Mouse (Mus musculus): ENCODE data around the gene Fam196a. TPM values are rescaled to one million over a fixed set of nuclear protein-coding genes. Genes with fewer than 3 reads are reported as not detected.

Fam196a gene
- total RNA-seq (2014; rRNA removed) (not detected in 2 replicates), polyA plus RNA-seq (2012; rRNA removed) (not detected in 2 replicates)

DNA sequence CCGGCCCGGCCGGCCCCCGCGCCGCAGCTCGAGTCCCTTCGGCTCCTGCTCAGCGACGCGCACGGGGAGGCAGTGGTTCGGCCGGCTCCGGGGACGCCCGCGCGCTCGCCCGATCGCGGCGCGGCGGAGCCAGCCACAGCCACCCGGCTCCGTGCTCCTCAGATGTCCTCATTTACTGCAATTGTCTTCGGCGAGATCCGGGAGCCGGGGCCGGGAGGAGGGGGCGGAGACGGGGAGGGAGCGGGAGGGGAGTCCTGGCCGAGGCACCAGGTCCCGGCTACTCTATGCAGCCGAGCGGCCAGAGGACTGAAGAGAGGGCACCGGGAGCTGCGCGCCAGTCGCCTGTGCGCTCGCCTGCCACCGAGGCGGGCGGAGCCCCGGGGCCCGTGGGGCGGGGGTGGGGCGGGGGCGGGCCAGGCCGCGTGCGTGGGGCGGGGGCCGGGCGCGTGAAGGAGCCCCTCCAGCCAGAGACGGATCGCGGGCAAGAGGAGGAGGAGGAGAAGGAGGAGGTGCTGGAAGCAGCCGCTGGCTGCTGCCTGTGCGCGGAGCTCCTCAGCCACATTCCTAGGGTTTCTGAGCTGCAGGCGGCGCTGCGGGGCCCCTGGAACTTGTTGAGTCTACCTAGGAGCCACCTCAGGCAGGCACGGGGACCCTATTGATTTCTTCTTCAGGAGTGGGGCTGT lies at the start of gene Fam196a:
Fam196a (minus strand) TSS at position 504 of the 683 bp plus-strand sequence.
- Histone ChIP-seq H3K4me3 (ENCODE audit: insufficient read depth, low read depth, low read length) (peak within 1 kb of the TSS; percentile 14; the same call in 1 of the 2 replicates), H3K4me1 (ENCODE audit: control insufficient read depth, insufficient read depth, low read length) (0 out of 2 replicates have a peak, but pooled peaks cover 2% of the 10 kb centered on the region), H3K9ac (ENCODE audit: low read depth, low read length) (no peak within 1 kb of the TSS), H3K79me2 (ENCODE audit: control insufficient read depth, insufficient read depth, low read length) (no peaks in the 10 kb centered on the region), H3K27me3 (ENCODE audit: control insufficient read depth, insufficient read depth, low read length) (no peaks in the 10 kb centered on the region), H3K27ac (replicated peaks; ENCODE audit: insufficient read depth, low read depth, low read length) (no peak within 1 kb of the TSS), H3K36me3 (ENCODE audit: control insufficient read depth, insufficient read depth, low read length) (no peaks in the 10 kb centered on the region)
- TF ChIP-seq POLR2A (IDR thresholded peaks at IDR 0.05; ENCODE audit: extremely low read depth, insufficient read depth, low read length) (no peak), CTCF (IDR thresholded peaks at IDR 0.05; ENCODE audit: low read depth, low read length) (no peak)
- no peak for DNase-seq (ENCODE audit: extremely low read depth, low read depth, low spot score)
- WGBS, result 7% methylated on average over 62 of the region's 71 CpGs

DNA sequence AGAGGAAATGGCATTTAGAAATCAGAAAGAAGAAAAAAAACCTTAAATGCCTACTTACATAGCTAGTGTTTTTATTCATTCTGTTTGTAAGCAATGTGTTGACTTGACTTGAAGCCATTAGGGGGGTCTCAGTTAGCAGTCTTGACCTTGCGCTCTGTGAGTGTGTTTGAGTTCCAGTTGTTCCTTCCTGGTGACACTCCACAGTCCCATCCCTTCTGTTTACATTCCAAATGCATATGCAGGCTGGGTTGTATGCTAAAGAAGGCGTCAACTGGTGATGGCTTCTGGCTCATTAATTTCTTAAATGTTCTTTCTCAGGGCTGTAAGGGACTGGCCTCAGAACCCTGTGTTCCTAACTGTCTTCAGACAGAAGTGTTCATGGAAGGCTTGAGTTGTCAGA lies 23.4 kb upstream of the Fam196a start:
- DNase-seq (ENCODE audit: extremely low read depth, low read depth, low spot score), result no peak
- H3K36me3 ChIP-seq (ENCODE audit: control insufficient read depth, insufficient read depth, low read length), result no peaks in the 10 kb centered on the region
- no peaks in the 10 kb centered on the region for H3K4me1 ChIP-seq (ENCODE audit: control insufficient read depth, insufficient read depth, low read length)
- no peak overlapping the region for H3K9ac ChIP-seq (ENCODE audit: low read depth, low read length)
- H3K27ac ChIP-seq (replicated peaks; ENCODE audit: insufficient read depth, low read depth, low read length), result no peak overlapping the region
- WGBS, result 92% methylated on average over 2 of the region's 2 CpGs
- no peaks in the 10 kb centered on the region for H3K27me3 ChIP-seq (ENCODE audit: control insufficient read depth, insufficient read depth, low read length)
- no peaks in the 10 kb centered on the region for H3K79me2 ChIP-seq (ENCODE audit: control insufficient read depth, insufficient read depth, low read length)
- TF ChIP-seq CTCF (IDR thresholded peaks at IDR 0.05; ENCODE audit: low read depth, low read length) (no peak), POLR2A (IDR thresholded peaks at IDR 0.05; ENCODE audit: extremely low read depth, insufficient read depth, low read length) (no peak)
- H3K4me3 ChIP-seq (ENCODE audit: insufficient read depth, low read depth, low read length), result no peak overlapping the region

DNA sequence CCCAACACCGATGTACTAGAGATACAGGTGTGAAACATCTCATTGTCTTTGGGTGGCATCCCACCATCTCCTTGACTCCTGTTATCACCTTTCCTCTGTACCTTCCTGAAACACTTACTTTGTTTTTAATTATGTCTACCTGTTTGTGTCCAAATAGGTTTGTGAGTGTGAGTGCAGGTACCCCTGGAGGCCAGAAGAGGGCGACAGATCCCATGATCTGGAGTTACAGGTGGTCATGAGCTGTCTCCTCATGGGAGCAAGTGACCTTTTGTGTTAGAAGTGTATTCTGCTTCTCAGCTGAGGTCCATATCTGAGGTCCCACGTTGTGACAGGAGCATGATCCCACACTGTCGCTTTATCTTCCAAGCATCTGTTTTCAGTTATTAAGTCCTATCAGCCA lies 22.6 kb upstream of the Fam196a start:
- H3K27ac ChIP-seq (replicated peaks; ENCODE audit: insufficient read depth, low read depth, low read length), result no peak overlapping the region
- WGBS, result 75% methylated on average over 4 of the region's 4 CpGs
- H3K4me1 ChIP-seq (ENCODE audit: control insufficient read depth, insufficient read depth, low read length), result no peaks in the 10 kb centered on the region
- no peaks in the 10 kb centered on the region for H3K36me3 ChIP-seq (ENCODE audit: control insufficient read depth, insufficient read depth, low read length)
- TF ChIP-seq CTCF (IDR thresholded peaks at IDR 0.05; ENCODE audit: low read depth, low read length) (peak; percentile 73), POLR2A (IDR thresholded peaks at IDR 0.05; ENCODE audit: extremely low read depth, insufficient read depth, low read length) (no peak)
- no peak overlapping the region for H3K9ac ChIP-seq (ENCODE audit: low read depth, low read length)
- no peak overlapping the region for H3K4me3 ChIP-seq (ENCODE audit: insufficient read depth, low read depth, low read length)
- peak; percentile 8 for DNase-seq (ENCODE audit: extremely low read depth, low read depth, low spot score)
- no peaks in the 10 kb centered on the region for H3K27me3 ChIP-seq (ENCODE audit: control insufficient read depth, insufficient read depth, low read length)
- no peaks in the 10 kb centered on the region for H3K79me2 ChIP-seq (ENCODE audit: control insufficient read depth, insufficient read depth, low read length)

DNA sequence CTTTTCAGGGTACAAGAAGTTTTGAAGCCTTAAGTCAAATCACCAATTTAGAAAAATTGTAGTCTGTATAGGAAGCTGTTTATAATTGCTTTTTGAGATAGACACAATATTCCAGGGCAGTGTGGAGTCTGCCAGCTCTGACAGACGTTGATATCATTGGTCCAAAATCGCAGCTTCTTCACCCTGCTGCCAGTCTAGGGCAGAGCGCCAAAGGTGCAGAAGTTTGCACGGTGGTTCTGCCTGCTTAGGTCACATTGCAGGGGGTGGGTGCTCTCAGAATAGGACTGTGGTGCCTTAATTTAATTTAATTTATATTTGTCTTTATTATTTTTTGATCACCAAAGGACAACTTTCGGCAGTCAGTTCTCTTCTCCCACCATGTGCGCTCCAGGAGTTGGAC lies 20.9 kb upstream of the Fam196a start:
- DNase-seq (ENCODE audit: extremely low read depth, low read depth, low spot score), result no peak
- WGBS, result 78% methylated on average over 6 of the region's 6 CpGs
- Histone ChIP-seq H3K4me1 (ENCODE audit: control insufficient read depth, insufficient read depth, low read length) (no peaks in the 10 kb centered on the region), H3K79me2 (ENCODE audit: control insufficient read depth, insufficient read depth, low read length) (no peaks in the 10 kb centered on the region), H3K27me3 (ENCODE audit: control insufficient read depth, insufficient read depth, low read length) (no peaks in the 10 kb centered on the region), H3K27ac (replicated peaks; ENCODE audit: insufficient read depth, low read depth, low read length) (no peak overlapping the region), H3K4me3 (ENCODE audit: insufficient read depth, low read depth, low read length) (no peak overlapping the region), H3K36me3 (ENCODE audit: control insufficient read depth, insufficient read depth, low read length) (no peaks in the 10 kb centered on the region), H3K9ac (ENCODE audit: low read depth, low read length) (no peak overlapping the region)
- no peak for TF ChIP-seq CTCF (IDR thresholded peaks at IDR 0.05; ENCODE audit: low read depth, low read length)
- TF ChIP-seq POLR2A (IDR thresholded peaks at IDR 0.05; ENCODE audit: extremely low read depth, insufficient read depth, low read length), result no peak

DNA sequence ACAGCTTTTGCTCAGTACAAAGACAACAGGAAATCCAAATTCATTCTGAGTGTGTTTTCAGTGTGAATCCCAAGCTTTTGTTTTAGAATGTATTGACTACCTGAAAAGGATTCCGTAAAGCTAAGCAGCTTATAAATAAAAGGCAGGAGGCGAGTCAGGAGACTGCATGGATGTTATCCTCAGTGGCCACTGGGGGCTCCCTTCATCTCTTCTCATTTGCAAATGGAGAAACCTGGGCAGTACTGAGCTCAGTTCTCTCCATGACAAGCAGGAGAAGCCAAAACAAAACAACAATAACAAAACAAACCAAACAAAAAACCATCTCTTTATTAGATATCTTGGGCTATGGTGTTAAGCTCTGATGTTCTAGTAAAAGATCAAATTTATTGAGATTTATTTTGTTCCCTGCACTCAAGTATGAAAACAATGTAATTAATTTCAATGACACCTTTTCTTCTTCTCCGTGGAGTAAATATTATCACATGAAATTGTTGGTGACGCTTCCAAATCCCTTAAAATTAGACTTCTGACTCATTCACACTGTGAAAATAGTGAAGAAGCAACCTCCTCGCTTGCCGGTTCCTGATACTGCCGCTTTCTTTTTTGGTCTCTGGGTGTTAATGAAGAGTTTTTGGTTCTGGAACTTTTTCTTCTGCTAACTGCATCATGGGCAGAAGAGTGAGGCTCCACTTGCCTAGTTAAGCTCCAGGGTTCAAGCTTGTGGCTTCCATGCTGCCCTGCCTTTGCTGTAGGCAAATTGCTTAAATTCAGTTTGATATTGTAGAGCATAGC lies 7.9 kb upstream of the Fam196a start:
- DNase-seq (ENCODE audit: extremely low read depth, low read depth, low spot score), result no peak

More for the DNA sequence above, 7.9 kb upstream of the Fam196a start:
- Histone ChIP-seq H3K27ac (replicated peaks; ENCODE audit: insufficient read depth, low read depth, low read length) (no peak overlapping the region), H3K4me1 (ENCODE audit: control insufficient read depth, insufficient read depth, low read length) (no peaks in the 10 kb centered on the region), H3K79me2 (ENCODE audit: control insufficient read depth, insufficient read depth, low read length) (no peaks in the 10 kb centered on the region), H3K9ac (ENCODE audit: low read depth, low read length) (no peak overlapping the region), H3K27me3 (ENCODE audit: control insufficient read depth, insufficient read depth, low read length) (no peaks in the 10 kb centered on the region), H3K4me3 (ENCODE audit: insufficient read depth, low read depth, low read length) (no peak overlapping the region), H3K36me3 (ENCODE audit: control insufficient read depth, insufficient read depth, low read length) (no peaks in the 10 kb centered on the region)
- WGBS, result 90% methylated on average over 7 of the region's 7 CpGs
- TF ChIP-seq CTCF (IDR thresholded peaks at IDR 0.05; ENCODE audit: low read depth, low read length) (no peak), POLR2A (IDR thresholded peaks at IDR 0.05; ENCODE audit: extremely low read depth, insufficient read depth, low read length) (no peak)

Measured in liver, adult 2 months (tissue).